Mouse (Mus musculus): ENCODE measurements at regions not wholly inside any gene's neighbourhood (a gene's known extent, or its start where the extent isn't known, plus 50 kb on each side); places are given as distances from the start of the nearest gene placed in this dataset.

- H3K27ac ChIP-seq (ENCODE audit: low read depth, low read length), result no peak overlapping the region
- no peaks in the 10 kb centered on the region for H3K9me3 ChIP-seq (ENCODE audit: low read length)
- no peaks in the 10 kb centered on the region for H3K27me3 ChIP-seq (ENCODE audit: insufficient read depth, low read length)
Measured at GRCm38 (mm10) chr15:93115674-93116102, 159.3 kb downstream of the Gxylt1 start.

GRCm38 (mm10) chr15:93104936-93105335, 170.0 kb downstream of the Gxylt1 start:
- DNase-seq (no peak), ATAC-seq (no peak)
- Histone ChIP-seq H3K27ac (ENCODE audit: low read depth, low read length) (no peak overlapping the region), H3K36me3 (ENCODE audit: insufficient read depth) (no peaks in the 10 kb centered on the region), H3K4me3 (ENCODE audit: low read depth, low read length) (no peak overlapping the region), H3K4me2 (ENCODE audit: low read depth) (no peak overlapping the region), H3K27me3 (ENCODE audit: insufficient read depth, low read length) (no peaks in the 10 kb centered on the region), H3K9ac (no peak overlapping the region), H3K4me1 (ENCODE audit: insufficient read depth) (no peaks in the 10 kb centered on the region), H3K9me3 (ENCODE audit: low read length) (no peaks in the 10 kb centered on the region)
- 94% methylated on average over 4 of the region's 4 CpGs for WGBS
- no peak for TF ChIP-seq CTCF (IDR thresholded peaks at IDR 0.05; ENCODE audit: low read depth)

More at GRCm38 (mm10) chr15:93115674-93116102, 159.3 kb downstream of the Gxylt1 start:
- peak overlapping the region; percentile 47 for H3K4me2 ChIP-seq (ENCODE audit: low read depth)
- peak overlapping the region; percentile 11 for H3K4me3 ChIP-seq (ENCODE audit: low read depth, low read length)
- peak; percentile 63 for TF ChIP-seq CTCF (IDR thresholded peaks at IDR 0.05; ENCODE audit: low read depth)
- 2% methylated on average over 16 of the region's 16 CpGs for WGBS
- no peaks in the 10 kb centered on the region for H3K36me3 ChIP-seq (ENCODE audit: insufficient read depth)
- DNase-seq, result peak; percentile 74
- no peaks in the 10 kb centered on the region for H3K4me1 ChIP-seq (ENCODE audit: insufficient read depth)
- ATAC-seq, result peak; percentile 93
- H3K9ac ChIP-seq, result peak overlapping the region; percentile 25; the same call in 1 of the 2 replicates

- Histone ChIP-seq H3K4me1 (ENCODE audit: insufficient read depth) (no peaks in the 10 kb centered on the region), H3K4me2 (ENCODE audit: low read depth) (no peak overlapping the region), H3K4me3 (ENCODE audit: low read depth, low read length) (no peak overlapping the region), H3K27me3 (ENCODE audit: insufficient read depth, low read length) (no peaks in the 10 kb centered on the region), H3K27ac (ENCODE audit: low read depth, low read length) (no peak overlapping the region), H3K9ac (no peak overlapping the region), H3K36me3 (ENCODE audit: insufficient read depth) (no peaks in the 10 kb centered on the region), H3K9me3 (ENCODE audit: low read length) (no peaks in the 10 kb centered on the region)
- 64% methylated on average over 5 of the region's 5 CpGs for WGBS
- ATAC-seq (no peak), DNase-seq (no peak)
- TF ChIP-seq CTCF (IDR thresholded peaks at IDR 0.05; ENCODE audit: low read depth), result no peak
Measured at GRCm38 (mm10) chr15:93103426-93103825, 171.6 kb downstream of the Gxylt1 start.

- Histone ChIP-seq H3K4me2 (ENCODE audit: low read depth) (no peak overlapping the region), H3K4me3 (ENCODE audit: low read depth, low read length) (no peak overlapping the region), H3K36me3 (ENCODE audit: insufficient read depth) (no peaks in the 10 kb centered on the region), H3K9me3 (ENCODE audit: low read length) (no peaks in the 10 kb centered on the region), H3K27ac (ENCODE audit: low read depth, low read length) (no peak overlapping the region), H3K4me1 (ENCODE audit: insufficient read depth) (no peaks in the 10 kb centered on the region), H3K27me3 (ENCODE audit: insufficient read depth, low read length) (no peaks in the 10 kb centered on the region), H3K9ac (no peak overlapping the region)
- 59% methylated on average over 10 of the region's 10 CpGs for WGBS
- DNase-seq, result no peak
- TF ChIP-seq CTCF (IDR thresholded peaks at IDR 0.05; ENCODE audit: low read depth), result no peak
- ATAC-seq, result no peak
Measured at GRCm38 (mm10) chr15:93101881-93102280, 173.1 kb downstream of the Gxylt1 start.

- Histone ChIP-seq H3K4me1 (ENCODE audit: insufficient read depth) (no peaks in the 10 kb centered on the region), H3K4me2 (ENCODE audit: low read depth) (no peak overlapping the region), H3K4me3 (ENCODE audit: low read depth, low read length) (no peak overlapping the region), H3K27me3 (ENCODE audit: insufficient read depth, low read length) (no peaks in the 10 kb centered on the region), H3K9ac (no peak overlapping the region), H3K36me3 (ENCODE audit: insufficient read depth) (no peaks in the 10 kb centered on the region), H3K9me3 (ENCODE audit: low read length) (no peaks in the 10 kb centered on the region), H3K27ac (ENCODE audit: low read depth, low read length) (no peak overlapping the region)
- DNase-seq (no peak), ATAC-seq (peak; percentile 18; the same call in 1 of the 2 replicates)
- WGBS, result 43% methylated on average over 7 of the region's 7 CpGs
- no peak for TF ChIP-seq CTCF (IDR thresholded peaks at IDR 0.05; ENCODE audit: low read depth)
Measured at GRCm38 (mm10) chr15:93100837-93101236, 174.1 kb downstream of the Gxylt1 start.

- no peak overlapping the region for H3K4me2 ChIP-seq (ENCODE audit: low read depth)
- H3K36me3 ChIP-seq (ENCODE audit: insufficient read depth), result no peaks in the 10 kb centered on the region
- 76% methylated on average over 3 of the region's 3 CpGs for WGBS
- no peak overlapping the region for H3K9ac ChIP-seq
- H3K4me3 ChIP-seq (ENCODE audit: low read depth, low read length), result no peak overlapping the region
- no peak for ATAC-seq
- H3K27me3 ChIP-seq (ENCODE audit: insufficient read depth, low read length), result no peaks in the 10 kb centered on the region
- no peaks in the 10 kb centered on the region for H3K9me3 ChIP-seq (ENCODE audit: low read length)
- DNase-seq, result no peak
- no peaks in the 10 kb centered on the region for H3K4me1 ChIP-seq (ENCODE audit: insufficient read depth)
- no peak overlapping the region for H3K27ac ChIP-seq (ENCODE audit: low read depth, low read length)
- no peak for TF ChIP-seq CTCF (IDR thresholded peaks at IDR 0.05; ENCODE audit: low read depth)
Measured at GRCm38 (mm10) chr15:93099840-93100239, 175.1 kb downstream of the Gxylt1 start.

GRCm38 (mm10) chr15:93096335-93096734, 178.6 kb downstream of the Gxylt1 start:
- Histone ChIP-seq H3K36me3 (ENCODE audit: insufficient read depth) (no peaks in the 10 kb centered on the region), H3K4me1 (ENCODE audit: insufficient read depth) (no peaks in the 10 kb centered on the region), H3K4me2 (ENCODE audit: low read depth) (no peak overlapping the region), H3K9ac (no peak overlapping the region), H3K27me3 (ENCODE audit: insufficient read depth, low read length) (no peaks in the 10 kb centered on the region), H3K27ac (ENCODE audit: low read depth, low read length) (no peak overlapping the region), H3K9me3 (ENCODE audit: low read length) (no peaks in the 10 kb centered on the region), H3K4me3 (ENCODE audit: low read depth, low read length) (no peak overlapping the region)
- no peak for TF ChIP-seq CTCF (IDR thresholded peaks at IDR 0.05; ENCODE audit: low read depth)
- WGBS, result 93% methylated on average over 5 of the region's 5 CpGs
- ATAC-seq (no peak), DNase-seq (no peak)
